ENCODE assay signal across 27 mouse cellular contexts in genomic region chr11:32228292-32228845, GRCm38 (mm10). TPM values are rescaled to one million over a fixed set of nuclear protein-coding genes. Genes with fewer than 3 reads are reported as not detected.
DNase-seq lines count a peak whose midpoint lies in the region; ATAC-seq and TF ChIP-seq lines count a peak whose summit lies in the region.
"Had no signal": no experiment of that assay in that cellular context is flagged by ENCODE, and none has a peak within 500 bp of the region (broad histone marks: within the 10 kb centered on the region; RNA-seq: fewer than 3 reads in every experiment).

No protein-coding gene starts in this region.

- ATAC-seq in liver, embryonic 13.5 days (ENCODE audit: low read depth) = no peak
- no peak for ATAC-seq in limb, embryonic 13.5 days (ENCODE audit: low FRiP score, low read depth)
- ATAC-seq: forebrain, embryonic 13.5 days; hindbrain, postnatal 0 days; intestine, postnatal 0 days; lung, postnatal 0 days had no signal

- peaks cover 55% of the 10 kb centered on the region for H3K36me3 ChIP-seq in liver, embryonic 13.5 days
- H3K36me3 ChIP-seq in limb, embryonic 13.5 days = peaks cover 52% of the 10 kb centered on the region

- WGBS in liver, embryonic 13.5 days (ENCODE audit: insufficient replicate concordance) = 80% methylated on average over 3 of the region's 3 CpGs
- WGBS in limb, embryonic 13.5 days = 95% methylated on average over 3 of the region's 3 CpGs

- peaks cover 25% of the 10 kb centered on the region for H3K27me3 ChIP-seq in liver, embryonic 13.5 days
- H3K27me3 ChIP-seq in limb, embryonic 13.5 days = no peaks in the 10 kb centered on the region
- H3K27me3 ChIP-seq: kidney, embryonic 15.5 days had no signal

- peak; percentile 17 for DNase-seq in cerebellum, adult 11 months
- no peak for DNase-seq in cerebellum, adult 9-11 months
- no peak for DNase-seq in gastrocnemius, adult 2 months
- no peak for DNase-seq in gastrocnemius, postnatal 10 days
- no peak for DNase-seq in liver, embryonic 13.5 days
- no peak for DNase-seq in liver
- no peak for DNase-seq in urinary bladder, adult 2 months (ENCODE audit: low spot score)
- DNase-seq: adrenal gland, postnatal 14 days; kidney, postnatal 36 days; layer of hippocampus, adult 9-11 months; thymus, adult 18-20 months; thymus, postnatal 36 days had no signal

- H3K4me2 ChIP-seq in liver, embryonic 13.5 days = peak overlapping the region; percentile 92; the same call in 1 of the 2 replicates
- no peak overlapping the region for H3K4me2 ChIP-seq in limb, embryonic 13.5 days (replicated peaks)
- H3K4me2 ChIP-seq: forebrain, embryonic 13.5 days; kidney, embryonic 15.5 days; midbrain, embryonic 12.5 days; neural tube, embryonic 12.5 days had no signal

- TF ChIP-seq CTCF in gastrocnemius, adult 2 months (IDR thresholded peaks at IDR 0.05) = no peak

- peak overlapping the region; percentile 28; the same call in 1 of the 2 replicates for H3K27ac ChIP-seq in gastrocnemius, adult 2 months
- peak overlapping the region; percentile 84 for H3K27ac ChIP-seq in liver, embryonic 13.5 days
- no peak overlapping the region for H3K27ac ChIP-seq in limb, embryonic 13.5 days
- H3K27ac ChIP-seq: forebrain, embryonic 13.5 days; kidney, embryonic 15.5 days; macrophage; midbrain, embryonic 12.5 days; neural tube, embryonic 12.5 days had no signal

- H3K4me3 ChIP-seq in gastrocnemius, adult 2 months = no peak overlapping the region
- H3K4me3 ChIP-seq in liver, embryonic 13.5 days (replicated peaks) = no peak overlapping the region
- no peak overlapping the region for H3K4me3 ChIP-seq in limb, embryonic 13.5 days
- H3K4me3 ChIP-seq: forebrain, embryonic 13.5 days; kidney, embryonic 15.5 days; midbrain, embryonic 12.5 days; neural tube, embryonic 12.5 days had no signal

- peaks cover 56% of the 10 kb centered on the region for H3K4me1 ChIP-seq in liver, embryonic 13.5 days (replicated peaks)
- H3K4me1 ChIP-seq in limb, embryonic 13.5 days = peaks cover 47% of the 10 kb centered on the region

- H3K9ac ChIP-seq in liver, embryonic 13.5 days = peak overlapping the region; percentile 95; the same call in 1 of the 2 replicates
- H3K9ac ChIP-seq in limb, embryonic 13.5 days = 0 out of 2 replicates have a peak overlapping the region, but pooled peaks have one; percentile 84
- H3K9ac ChIP-seq: forebrain, embryonic 13.5 days; kidney, embryonic 15.5 days; midbrain, embryonic 12.5 days; neural tube, embryonic 12.5 days had no signal

- intact Hi-C loops in gastrocnemius, adult 2 months (cut with DNase I) = no loop called here

- no peaks in the 10 kb centered on the region for H3K9me3 ChIP-seq in liver, embryonic 13.5 days (replicated peaks)
- H3K9me3 ChIP-seq in limb, embryonic 13.5 days = no peaks in the 10 kb centered on the region
- H3K9me3 ChIP-seq: forebrain, embryonic 13.5 days; kidney, embryonic 15.5 days; midbrain, embryonic 12.5 days; neural tube, embryonic 12.5 days had no signal

RNA-seq across cellular contexts. Expression of gene Mpg, which starts 2.1 kb away (rescaled TPM):
- 1 to 10 TPM; 3.1 to 5.3 TPM for total RNA-seq in gastrocnemius, adult 2 months (2021)
- 10 to 100 TPM; 11.2 to 14.3 TPM for total RNA-seq in gastrocnemius, postnatal 10 days (2021)
- 19.7 and 21.6 TPM in 2 replicates for polyA plus RNA-seq in liver, embryonic 13.5 days (2015; fragmentation: Nextera tagmentation; extraction: Ambion mirVana)
- 42.7 and 43.5 TPM in 2 replicates for polyA plus RNA-seq in limb, embryonic 13.5 days (2015; fragmentation: Nextera tagmentation; extraction: Ambion mirVana)
- polyA plus RNA-seq in urinary bladder, adult 2 months (2012; rRNA removed) = 12.8 and 14.6 TPM in 2 replicates

RNA-seq across cellular contexts. Expression of gene Rhbdf1, which starts 6.3 kb away (rescaled TPM):
- 10 to 100 TPM; 17.9 to 19.9 TPM for total RNA-seq in gastrocnemius, adult 2 months (2021)
- total RNA-seq in gastrocnemius, postnatal 10 days (2021) = 10 to 100 TPM; 26.3 to 35.3 TPM
- 5.6 and 6.2 TPM in 2 replicates for polyA plus RNA-seq in liver, embryonic 13.5 days (2015; fragmentation: Nextera tagmentation; extraction: Ambion mirVana)
- polyA plus RNA-seq in limb, embryonic 13.5 days (2015; fragmentation: Nextera tagmentation; extraction: Ambion mirVana) = 59.3 and 63.4 TPM in 2 replicates
- polyA plus RNA-seq in urinary bladder, adult 2 months (2012; rRNA removed) = 74.1 and 87.8 TPM in 2 replicates

RNA-seq across cellular contexts. Expression of gene Snrnp25, which starts 23.2 kb away (rescaled TPM):
- 1 to 10 TPM; 9.5 to 9.7 TPM for total RNA-seq in gastrocnemius, adult 2 months (2021)
- total RNA-seq in gastrocnemius, postnatal 10 days (2021) = 1 to 10 TPM; 7.6 to 8.6 TPM
- 92.2 and 93.1 TPM in 2 replicates for polyA plus RNA-seq in liver, embryonic 13.5 days (2015; fragmentation: Nextera tagmentation; extraction: Ambion mirVana)
- 58.7 and 66.4 TPM in 2 replicates for polyA plus RNA-seq in limb, embryonic 13.5 days (2015; fragmentation: Nextera tagmentation; extraction: Ambion mirVana)
- 28.4 and 31.5 TPM in 2 replicates for polyA plus RNA-seq in urinary bladder, adult 2 months (2012; rRNA removed)

RNA-seq across cellular contexts. Expression of gene Il9r, which starts 28.3 kb away (rescaled TPM):
- not detected for total RNA-seq in gastrocnemius, adult 2 months (2021)
- not detected for total RNA-seq in gastrocnemius, postnatal 10 days (2021)
- 0.08 and 0.13 TPM in 2 replicates for polyA plus RNA-seq in liver, embryonic 13.5 days (2015; fragmentation: Nextera tagmentation; extraction: Ambion mirVana)
- 0.14 and 0.50 TPM in 2 replicates for polyA plus RNA-seq in limb, embryonic 13.5 days (2015; fragmentation: Nextera tagmentation; extraction: Ambion mirVana)
- 0.23 and 0.24 TPM in 2 replicates for polyA plus RNA-seq in urinary bladder, adult 2 months (2012; rRNA removed)
- total RNA-seq: gastrocnemius, adult 18-20 months; hindbrain, postnatal 0 days; left cerebral cortex, adult 18-20 months; left cerebral cortex, postnatal 25 days; liver, adult 2 months had no signal
- polyA plus RNA-seq: brain, embryonic 14.5 days; embryonic facial prominence, embryonic 11.5 days; forebrain, embryonic 13.5 days; hindbrain, postnatal 0 days; intestine, postnatal 0 days; kidney, embryonic 15.5 days; macrophage; midbrain, embryonic 12.5 days had no signal

RNA-seq across cellular contexts. Expression of gene Nprl3, which starts 39.1 kb away (rescaled TPM):
- 10 to 100 TPM; 25.6 to 29.6 TPM for total RNA-seq in gastrocnemius, adult 2 months (2021)
- total RNA-seq in gastrocnemius, postnatal 10 days (2021) = 10 to 100 TPM; 18.9 to 25.0 TPM
- 27.5 and 29.7 TPM in 2 replicates for polyA plus RNA-seq in liver, embryonic 13.5 days (2015; fragmentation: Nextera tagmentation; extraction: Ambion mirVana)
- 46.0 and 47.0 TPM in 2 replicates for polyA plus RNA-seq in limb, embryonic 13.5 days (2015; fragmentation: Nextera tagmentation; extraction: Ambion mirVana)
- polyA plus RNA-seq in urinary bladder, adult 2 months (2012; rRNA removed) = 61.1 and 70.4 TPM in 2 replicates
